Mouse (Mus musculus) lung, embryonic 15.5 days (tissue): ENCODE measurements around the gene Pck1. TPM values are rescaled to one million over a fixed set of nuclear protein-coding genes. Genes with fewer than 3 reads are reported as not detected.
A peak's percentile ranks its signal among the peaks of the same experiment; 100 is the strongest.

Source experiments
- ATAC-seq: fragments of 200-750 bp; cut with Nextera tagmentation; 2 replicates; pipeline ENCODE4 v1.8.0; 2017; ENCODE audit warnings: moderate number of reproducible peaks, borderline replicate concordance; ENCODE audit not compliant: low FRiP score, low TSS enrichment; ENCODE audit errors: extremely low read depth
- H3K27ac ChIP-seq: fragments of 300-500 bp; sonication (generic); 2 replicates; pipeline ENCODE4 v1.5.1; 2015; ENCODE audit warnings: moderate library complexity, mild to moderate bottlenecking, inconsistent platforms
- H3K27me3 ChIP-seq: fragments of 300-500 bp; sonication (generic); 2 replicates; pipeline ENCODE4 v1.6.1; 2015; ENCODE audit warnings: inconsistent platforms
- H3K36me3 ChIP-seq: fragments of 300-500 bp; sonication (generic); 2 replicates; pipeline ENCODE4 v1.6.1; 2015; ENCODE audit warnings: inconsistent platforms
- H3K4me1 ChIP-seq: fragments of 300-500 bp; sonication (generic); 2 replicates; pipeline ENCODE4 v1.6.1; 2015; ENCODE audit warnings: inconsistent platforms
- H3K4me2 ChIP-seq: fragments of 300-500 bp; sonication (generic); 2 replicates; pipeline ENCODE4 v1.6.1; 2015; ENCODE audit warnings: inconsistent platforms, mild to moderate bottlenecking, moderate library complexity
- H3K4me3 ChIP-seq: fragments of 300-500 bp; sonication (generic); 2 replicates; pipeline ENCODE4 v1.5.1; 2015; ENCODE audit warnings: mild to moderate bottlenecking, inconsistent platforms
- H3K9ac ChIP-seq: fragments of 300-500 bp; sonication (generic); 2 replicates; pipeline ENCODE4 v1.6.1; 2015; ENCODE audit warnings: inconsistent platforms
- H3K9me3 ChIP-seq: fragments of 300-500 bp; sonication (generic); 2 replicates; pipeline ENCODE4 v1.6.1; 2016; ENCODE audit warnings: inconsistent platforms
- WGBS: fragments of 180-500 bp; shearing (Covaris S2); methylation state at CpG from one replicate; pipeline ENCODE4 v1.1.7; 2015; 5-methylcytosine and 5-hydroxymethylcytosine counted together
- polyA plus RNA-seq: library from polyadenylated mRNA; unstranded; fragments of >200 nt; fragmentation: Nextera tagmentation; extraction: Ambion mirVana; gene quantifications from 2 replicates; pipeline ENCODE4 v1.2.1, GENCODE M21; 2015

The Pck1 gene
- polyA plus RNA-seq, 1 experiment from 2014 or later: 0.10 TPM

DNA sequence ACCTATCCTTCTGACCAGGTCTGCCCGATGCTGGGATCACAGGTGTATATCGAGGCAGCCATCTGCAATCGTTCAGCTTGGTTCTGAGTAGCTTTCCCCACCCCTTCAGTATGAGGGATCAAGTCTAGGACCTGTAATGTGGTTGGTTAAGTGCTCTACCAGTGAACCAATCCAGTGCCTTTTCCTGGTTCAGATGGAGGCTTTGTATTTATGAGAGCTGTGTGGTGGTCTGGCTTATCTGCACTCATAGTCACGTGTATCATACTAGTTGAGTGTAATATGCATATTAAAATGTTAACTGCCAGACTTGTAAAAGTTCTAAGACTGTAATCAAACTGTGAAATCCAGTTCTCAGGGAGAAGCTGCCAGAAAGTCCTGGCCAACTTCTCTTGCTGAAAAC lies 26.5 kb upstream of the Pck1 start:
- Histone ChIP-seq H3K9ac (no peak overlapping the region), H3K4me2 (no peak overlapping the region), H3K4me1 (no peaks in the 10 kb centered on the region), H3K9me3 (no peaks in the 10 kb centered on the region), H3K27ac (no peak overlapping the region), H3K36me3 (no peaks in the 10 kb centered on the region), H3K4me3 (no peak overlapping the region), H3K27me3 (no peaks in the 10 kb centered on the region)
- 81% methylated on average over 4 of the region's 4 CpGs for WGBS
- no peak for ATAC-seq

DNA sequence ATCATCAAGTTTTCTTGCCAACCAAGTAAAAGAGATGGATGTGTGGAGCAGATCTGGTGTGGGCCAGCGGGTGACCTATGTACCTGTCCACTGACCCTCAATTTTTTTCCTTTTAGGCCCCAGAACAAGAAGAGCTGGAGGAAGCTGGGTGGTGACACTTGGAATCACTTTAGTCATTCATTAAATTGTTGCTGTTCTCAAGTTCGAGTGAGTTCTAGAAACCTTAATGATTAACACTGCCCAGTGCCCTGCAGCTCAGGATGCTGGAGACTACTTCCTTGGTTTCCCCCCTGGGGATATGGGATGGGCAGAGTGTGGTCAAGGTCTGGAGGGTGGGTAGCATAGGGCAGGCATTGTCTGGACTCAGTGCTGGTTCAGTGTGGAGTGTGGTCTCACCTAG lies 23.7 kb upstream of the Pck1 start:
- 58% methylated on average over 2 of the region's 2 CpGs for WGBS
- H3K27ac ChIP-seq: no peak overlapping the region
- H3K27me3 ChIP-seq: no peaks in the 10 kb centered on the region
- H3K36me3 ChIP-seq: no peaks in the 10 kb centered on the region
- no peaks in the 10 kb centered on the region for H3K4me1 ChIP-seq
- H3K4me2 ChIP-seq: no peak overlapping the region
- no peaks in the 10 kb centered on the region for H3K9me3 ChIP-seq
- ATAC-seq: no peak
- H3K4me3 ChIP-seq: no peak overlapping the region
- no peak overlapping the region for H3K9ac ChIP-seq

- WGBS: 77% methylated on average over 13 of the region's 13 CpGs
- Histone ChIP-seq H3K4me2 (no peak overlapping the region), H3K9ac (no peak overlapping the region), H3K27ac (no peak overlapping the region), H3K4me1 (no peaks in the 10 kb centered on the region), H3K36me3 (no peaks in the 10 kb centered on the region), H3K4me3 (no peak overlapping the region), H3K9me3 (no peaks in the 10 kb centered on the region), H3K27me3 (no peaks in the 10 kb centered on the region)
- no peak for ATAC-seq
Measured at GRCm38 (mm10) chr2:173132262-173132661, 20.6 kb upstream of the Pck1 start.

DNA sequence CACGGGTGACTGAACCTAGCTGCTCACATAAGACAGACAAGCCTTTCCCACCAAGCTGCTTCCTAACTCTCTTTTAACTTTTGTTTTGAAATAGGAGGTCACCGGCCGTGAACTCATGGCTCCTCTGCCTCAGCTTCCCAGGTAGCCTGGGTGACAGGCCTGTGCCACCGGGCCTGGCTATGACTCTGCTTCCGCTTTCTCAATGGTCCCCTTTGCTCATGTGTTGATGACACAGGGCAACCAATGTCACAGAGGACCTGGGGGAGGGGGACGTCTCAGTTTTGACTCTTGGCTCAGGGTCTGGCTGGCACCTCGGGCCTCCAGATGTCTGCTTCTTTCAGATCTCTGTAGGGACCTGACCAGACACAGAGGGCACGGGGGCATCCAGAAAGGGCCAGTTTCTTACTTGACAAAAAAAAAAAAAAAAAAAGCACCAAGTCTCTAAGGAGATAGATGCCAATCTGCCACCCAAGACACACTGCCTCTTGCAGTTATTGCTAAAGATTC lies 20.0 kb upstream of the Pck1 start:
- Histone ChIP-seq H3K4me2 (no peak overlapping the region), H3K27me3 (no peaks in the 10 kb centered on the region), H3K4me1 (no peaks in the 10 kb centered on the region), H3K9ac (no peak overlapping the region), H3K27ac (no peak overlapping the region), H3K36me3 (no peaks in the 10 kb centered on the region), H3K4me3 (no peak overlapping the region), H3K9me3 (no peaks in the 10 kb centered on the region)
- WGBS: 66% methylated on average over 8 of the region's 8 CpGs
- no peak for ATAC-seq

- no peak overlapping the region for H3K4me3 ChIP-seq
- H3K27me3 ChIP-seq: no peaks in the 10 kb centered on the region
- no peaks in the 10 kb centered on the region for H3K4me1 ChIP-seq
- no peak overlapping the region for H3K9ac ChIP-seq
- H3K36me3 ChIP-seq: no peaks in the 10 kb centered on the region
- H3K27ac ChIP-seq: no peak overlapping the region
- no peaks in the 10 kb centered on the region for H3K9me3 ChIP-seq
- no peak for ATAC-seq
- WGBS: 35% methylated on average over 9 of the region's 9 CpGs
- no peak overlapping the region for H3K4me2 ChIP-seq
Measured at GRCm38 (mm10) chr2:173134695-173135094, 18.2 kb upstream of the Pck1 start.

GRCm38 (mm10) chr2:173138323-173139239 lies 14.3 kb upstream of the Pck1 start:
- 52% methylated on average over 15 of the region's 15 CpGs for WGBS
- Histone ChIP-seq H3K36me3 (no peaks in the 10 kb centered on the region), H3K27ac (no peak overlapping the region), H3K4me1 (no peaks in the 10 kb centered on the region), H3K9ac (no peak overlapping the region), H3K27me3 (no peaks in the 10 kb centered on the region), H3K9me3 (no peaks in the 10 kb centered on the region), H3K4me3 (no peak overlapping the region), H3K4me2 (no peak overlapping the region)
- no peak for ATAC-seq

GRCm38 (mm10) chr2:173143611-173144010 lies 9.2 kb upstream of the Pck1 start:
- 41% methylated on average over 11 of the region's 11 CpGs for WGBS
- Histone ChIP-seq H3K9ac (no peak overlapping the region), H3K9me3 (no peaks in the 10 kb centered on the region), H3K4me2 (no peak overlapping the region), H3K36me3 (no peaks in the 10 kb centered on the region), H3K4me3 (no peak overlapping the region), H3K27me3 (no peaks in the 10 kb centered on the region), H3K27ac (no peak overlapping the region), H3K4me1 (no peaks in the 10 kb centered on the region)
- no peak for ATAC-seq

GRCm38 (mm10) chr2:173145808-173146207 lies 7.0 kb upstream of the Pck1 start:
- WGBS: 47% methylated on average over 3 of the region's 3 CpGs

GRCm38 (mm10) chr2:173146728-173147127 lies 6.1 kb upstream of the Pck1 start:
- Histone ChIP-seq H3K36me3 (no peaks in the 10 kb centered on the region), H3K27me3 (no peaks in the 10 kb centered on the region), H3K4me3 (no peak overlapping the region), H3K27ac (no peak overlapping the region), H3K9ac (no peak overlapping the region), H3K9me3 (no peaks in the 10 kb centered on the region), H3K4me1 (no peaks in the 10 kb centered on the region), H3K4me2 (no peak overlapping the region)
- ATAC-seq: no peak
- WGBS: 44% methylated on average over 6 of the region's 6 CpGs

More at GRCm38 (mm10) chr2:173145808-173146207, 7.0 kb upstream of the Pck1 start:
- H3K4me1 ChIP-seq: no peaks in the 10 kb centered on the region
- H3K36me3 ChIP-seq: no peaks in the 10 kb centered on the region
- no peak overlapping the region for H3K27ac ChIP-seq
- ATAC-seq: peak; percentile 46; the same call in 1 of the 2 replicates
- no peaks in the 10 kb centered on the region for H3K27me3 ChIP-seq
- no peak overlapping the region for H3K4me2 ChIP-seq
- H3K9me3 ChIP-seq: no peaks in the 10 kb centered on the region
- H3K4me3 ChIP-seq: no peak overlapping the region
- H3K9ac ChIP-seq: no peak overlapping the region

GRCm38 (mm10) chr2:173148001-173148400 lies 4.8 kb upstream of the Pck1 start:
- Histone ChIP-seq H3K4me3 (no peak overlapping the region), H3K36me3 (no peaks in the 10 kb centered on the region), H3K4me1 (no peaks in the 10 kb centered on the region; the same call in 1 of the 2 replicates), H3K9ac (no peak overlapping the region), H3K9me3 (no peaks in the 10 kb centered on the region), H3K27ac (no peak overlapping the region), H3K4me2 (no peak overlapping the region), H3K27me3 (no peaks in the 10 kb centered on the region)
- no peak for ATAC-seq
- WGBS: 72% methylated on average over 5 of the region's 5 CpGs

DNA sequence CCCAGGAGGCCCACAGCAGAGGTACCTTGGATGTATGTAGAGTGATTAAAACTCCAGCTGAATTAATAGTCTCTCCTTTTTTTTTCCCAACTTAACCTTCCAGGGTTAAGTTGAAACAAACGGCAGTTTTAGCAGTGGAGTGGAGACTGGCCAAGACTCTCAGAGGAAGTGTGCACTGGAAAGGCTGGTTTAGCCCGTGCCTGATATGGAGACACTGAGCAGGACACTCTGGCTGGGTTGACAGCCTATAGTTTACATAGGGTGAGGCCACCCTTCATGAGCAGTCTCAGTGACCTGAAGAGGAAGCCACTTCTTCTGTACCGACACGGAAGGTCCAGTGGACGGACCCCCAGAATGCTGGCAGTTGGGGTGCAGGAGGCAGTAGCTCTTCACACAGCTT lies 1.5 kb upstream of the Pck1 start:
- Histone ChIP-seq H3K27ac (no peak overlapping the region), H3K4me1 (no peaks in the 10 kb centered on the region; the same call in 1 of the 2 replicates), H3K9ac (no peak overlapping the region), H3K4me2 (no peak overlapping the region), H3K4me3 (no peak overlapping the region), H3K9me3 (no peaks in the 10 kb centered on the region), H3K36me3 (no peaks in the 10 kb centered on the region), H3K27me3 (no peaks in the 10 kb centered on the region)
- ATAC-seq: no peak
- WGBS: 45% methylated on average over 5 of the region's 5 CpGs

DNA sequence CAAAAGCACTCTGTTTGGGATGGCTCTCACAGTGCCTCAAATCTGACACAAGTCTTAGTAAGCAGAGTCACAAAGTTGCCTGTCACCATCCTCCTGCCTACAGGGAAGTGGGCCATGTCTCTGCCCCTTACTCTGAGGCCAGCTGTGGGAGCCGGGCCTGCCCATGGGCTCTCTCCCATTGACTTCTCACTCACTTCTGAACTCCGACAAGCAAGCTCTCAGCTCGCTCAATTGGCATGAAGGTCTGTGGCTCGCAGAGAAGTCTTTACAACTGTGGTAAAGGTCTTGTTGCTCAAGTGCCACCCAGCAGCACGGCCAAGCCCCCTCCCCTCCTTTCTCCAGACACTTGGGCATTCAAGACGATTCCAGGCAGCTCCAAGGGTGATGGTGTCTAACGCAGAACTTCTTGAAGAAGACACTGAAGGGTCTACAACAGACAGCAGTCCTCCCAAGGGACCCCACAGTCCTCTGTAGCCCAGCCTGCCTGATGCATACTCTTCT lies 1.0 kb upstream of the Pck1 start:
- Histone ChIP-seq H3K27me3 (no peaks in the 10 kb centered on the region), H3K4me3 (no peak overlapping the region), H3K4me1 (no peaks in the 10 kb centered on the region; the same call in 1 of the 2 replicates), H3K27ac (no peak overlapping the region), H3K36me3 (no peaks in the 10 kb centered on the region), H3K9me3 (no peaks in the 10 kb centered on the region), H3K4me2 (no peak overlapping the region), H3K9ac (no peak overlapping the region)
- WGBS: 81% methylated on average over 7 of the region's 7 CpGs
- ATAC-seq: no peak
